Mouse (Mus musculus): ENCODE results near the gene Dusp10. TPM values are rescaled to one million over a fixed set of nuclear protein-coding genes. Genes with fewer than 3 reads are reported as not detected.

The Dusp10 gene
- polyA plus RNA-seq, 1 experiment from 2014 or later = 17.2 TPM

- Histone ChIP-seq H3K4me2 (peak overlapping the region; percentile 88), H3K9me3 (no peaks in the 10 kb centered on the region), H3K9ac (peak overlapping the region; percentile 82), H3K27me3 (no peaks in the 10 kb centered on the region), H3K4me1 (peaks cover 16% of the 10 kb centered on the region), H3K4me3 (peak overlapping the region; percentile 61), H3K27ac (peak overlapping the region; percentile 96), H3K36me3 (0 out of 2 replicates have a peak, but pooled peaks cover 3% of the 10 kb centered on the region)
- ATAC-seq (ENCODE audit: insufficient number of reproducible peaks, low FRiP score, low TSS enrichment, low read depth) = no peak
- 24% methylated on average over 19 of the region's 19 CpGs for WGBS
These were observed 19.7 kb downstream of the Dusp10 start for GRCm38 (mm10) chr1:184032682-184033389.

- H3K4me3 ChIP-seq = peak overlapping the region; percentile 61
- H3K9ac ChIP-seq = peak overlapping the region; percentile 82
- ATAC-seq (ENCODE audit: insufficient number of reproducible peaks, low FRiP score, low TSS enrichment, low read depth) = peak; percentile 79
- 1% methylated on average over 62 of the region's 63 CpGs for WGBS
- H3K36me3 ChIP-seq = 0 out of 2 replicates have a peak, but pooled peaks cover 3% of the 10 kb centered on the region
- H3K4me1 ChIP-seq = peaks cover 16% of the 10 kb centered on the region
- H3K27ac ChIP-seq = peak overlapping the region; percentile 96
- H3K27me3 ChIP-seq = no peaks in the 10 kb centered on the region
- H3K9me3 ChIP-seq = no peaks in the 10 kb centered on the region
- H3K4me2 ChIP-seq = peak overlapping the region; percentile 88
These were observed 20.4 kb downstream of the Dusp10 start for GRCm38 (mm10) chr1:184033390-184034010.

- peak within 1 kb of the TSS; percentile 61 for H3K4me3 ChIP-seq
- peak; percentile 99 for ATAC-seq (ENCODE audit: insufficient number of reproducible peaks, low FRiP score, low TSS enrichment, low read depth)
- H3K9me3 ChIP-seq = no peaks in the 10 kb centered on the region
- peak within 1 kb of the TSS; percentile 88 for H3K4me2 ChIP-seq
- H3K27me3 ChIP-seq = no peaks in the 10 kb centered on the region
- under 1% methylated on average over 38 of the region's 38 CpGs for WGBS
- 0 out of 2 replicates have a peak, but pooled peaks cover 4% of the 10 kb centered on the region for H3K36me3 ChIP-seq
- H3K9ac ChIP-seq = peak within 1 kb of the TSS; percentile 82
- peaks cover 16% of the 10 kb centered on the region for H3K4me1 ChIP-seq
- H3K27ac ChIP-seq = peak within 1 kb of the TSS; percentile 96
These were observed 21.0 kb downstream of the Dusp10 start, which contains the start of gene 1700056E22Rik for GRCm38 (mm10) chr1:184034011-184034557. Gene 1700056E22Rik (minus strand): TSS chr1:184034301.

- peak overlapping the region; percentile 61 for H3K4me3 ChIP-seq
- H3K27me3 ChIP-seq = no peaks in the 10 kb centered on the region
- H3K27ac ChIP-seq = peak overlapping the region; percentile 75
- ATAC-seq (ENCODE audit: insufficient number of reproducible peaks, low FRiP score, low TSS enrichment, low read depth) = no peak
- under 1% methylated on average over 12 of the region's 12 CpGs for whole genome bisulfite sequencing
- H3K4me2 ChIP-seq = peak overlapping the region; percentile 77
- peak overlapping the region; percentile 39 for H3K9ac ChIP-seq
- H3K9me3 ChIP-seq = no peaks in the 10 kb centered on the region
- H3K4me1 ChIP-seq = peaks cover 21% of the 10 kb centered on the region
- H3K36me3 ChIP-seq = 0 out of 2 replicates have a peak, but pooled peaks cover 8% of the 10 kb centered on the region
These were observed 21.7 kb downstream of the Dusp10 start for GRCm38 (mm10) chr1:184034741-184035181.

GRCm38 (mm10) chr1:184035346-184035903 is 22.3 kb downstream of the Dusp10 start:
- Histone ChIP-seq H3K36me3 (0 out of 2 replicates have a peak, but pooled peaks cover 8% of the 10 kb centered on the region), H3K9ac (0 out of 2 replicates have a peak overlapping the region, but pooled peaks have one; percentile 11), H3K9me3 (no peaks in the 10 kb centered on the region), H3K4me3 (peak overlapping the region; percentile 61), H3K27ac (no peak overlapping the region), H3K27me3 (no peaks in the 10 kb centered on the region), H3K4me1 (peaks cover 25% of the 10 kb centered on the region), H3K4me2 (peak overlapping the region; percentile 77)
- 6% methylated on average over 12 of the region's 12 CpGs for WGBS
- no peak for ATAC-seq (ENCODE audit: insufficient number of reproducible peaks, low FRiP score, low TSS enrichment, low read depth)

- H3K4me1 ChIP-seq = peaks cover 39% of the 10 kb centered on the region
- H3K9ac ChIP-seq = no peak overlapping the region
- H3K4me3 ChIP-seq = no peak overlapping the region
- no peaks in the 10 kb centered on the region for H3K9me3 ChIP-seq
- no peak for ATAC-seq (ENCODE audit: insufficient number of reproducible peaks, low FRiP score, low TSS enrichment, low read depth)
- no peak overlapping the region for H3K4me2 ChIP-seq
- H3K27me3 ChIP-seq = no peaks in the 10 kb centered on the region
- 0 out of 2 replicates have a peak, but pooled peaks cover 8% of the 10 kb centered on the region for H3K36me3 ChIP-seq
- no peak overlapping the region for H3K27ac ChIP-seq
- 76% methylated on average over 4 of the region's 4 CpGs for WGBS
These were observed 24.7 kb downstream of the Dusp10 start for GRCm38 (mm10) chr1:184037802-184038201.

GRCm38 (mm10) chr1:184039301-184039700 is 26.2 kb downstream of the Dusp10 start:
- Histone ChIP-seq H3K9ac (no peak overlapping the region), H3K27ac (no peak overlapping the region), H3K9me3 (no peaks in the 10 kb centered on the region), H3K4me1 (peaks cover 35% of the 10 kb centered on the region), H3K4me3 (no peak overlapping the region), H3K4me2 (no peak overlapping the region), H3K36me3 (0 out of 2 replicates have a peak, but pooled peaks cover 8% of the 10 kb centered on the region), H3K27me3 (no peaks in the 10 kb centered on the region)
- ATAC-seq (ENCODE audit: insufficient number of reproducible peaks, low FRiP score, low TSS enrichment, low read depth) = no peak
- 92% methylated on average over 10 of the region's 10 CpGs for WGBS

- H3K4me3 ChIP-seq = no peak overlapping the region; the same call in 1 of the 2 replicates
- no peaks in the 10 kb centered on the region for H3K27me3 ChIP-seq
- no peak for ATAC-seq (ENCODE audit: insufficient number of reproducible peaks, low FRiP score, low TSS enrichment, low read depth)
- peaks cover 35% of the 10 kb centered on the region for H3K4me1 ChIP-seq
- H3K36me3 ChIP-seq = 0 out of 2 replicates have a peak, but pooled peaks cover 8% of the 10 kb centered on the region
- H3K27ac ChIP-seq = no peak overlapping the region
- H3K9ac ChIP-seq = no peak overlapping the region
- H3K4me2 ChIP-seq = no peak overlapping the region
- H3K9me3 ChIP-seq = no peaks in the 10 kb centered on the region
- WGBS = 72% methylated on average over 11 of the region's 11 CpGs
These were observed 27.1 kb downstream of the Dusp10 start for GRCm38 (mm10) chr1:184040181-184040580.

GRCm38 (mm10) chr1:184040906-184041305 is 27.8 kb downstream of the Dusp10 start:
- H3K4me2 ChIP-seq = no peak overlapping the region
- H3K4me3 ChIP-seq = no peak overlapping the region
- WGBS = 53% methylated on average over 1 of the region's 1 CpGs
- no peak overlapping the region for H3K9ac ChIP-seq
- 0 out of 2 replicates have a peak, but pooled peaks cover 8% of the 10 kb centered on the region for H3K36me3 ChIP-seq
- H3K9me3 ChIP-seq = no peaks in the 10 kb centered on the region
- no peak overlapping the region for H3K27ac ChIP-seq
- peaks cover 37% of the 10 kb centered on the region for H3K4me1 ChIP-seq
- no peak for ATAC-seq (ENCODE audit: insufficient number of reproducible peaks, low FRiP score, low TSS enrichment, low read depth)
- no peaks in the 10 kb centered on the region for H3K27me3 ChIP-seq

- Histone ChIP-seq H3K4me3 (no peak overlapping the region), H3K9me3 (no peaks in the 10 kb centered on the region), H3K27me3 (no peaks in the 10 kb centered on the region), H3K4me2 (peak overlapping the region; percentile 22; the same call in 1 of the 2 replicates), H3K27ac (peak overlapping the region; percentile 44), H3K9ac (no peak overlapping the region), H3K36me3 (0 out of 2 replicates have a peak, but pooled peaks cover 5% of the 10 kb centered on the region), H3K4me1 (peaks cover 36% of the 10 kb centered on the region)
- WGBS = 51% methylated on average over 9 of the region's 9 CpGs
- no peak for ATAC-seq (ENCODE audit: insufficient number of reproducible peaks, low FRiP score, low TSS enrichment, low read depth)
These were observed 28.9 kb downstream of the Dusp10 start for GRCm38 (mm10) chr1:184041778-184042573.

- H3K27me3 ChIP-seq = no peaks in the 10 kb centered on the region
- no peak overlapping the region for H3K4me3 ChIP-seq
- no peak overlapping the region for H3K4me2 ChIP-seq
- 75% methylated on average over 9 of the region's 9 CpGs for WGBS
- no peaks in the 10 kb centered on the region for H3K9me3 ChIP-seq
- no peak overlapping the region for H3K9ac ChIP-seq
- peaks cover 36% of the 10 kb centered on the region for H3K4me1 ChIP-seq
- H3K36me3 ChIP-seq = 0 out of 2 replicates have a peak, but pooled peaks cover 5% of the 10 kb centered on the region
- no peak for ATAC-seq (ENCODE audit: insufficient number of reproducible peaks, low FRiP score, low TSS enrichment, low read depth)
- no peak overlapping the region for H3K27ac ChIP-seq
These were observed 29.6 kb downstream of the Dusp10 start for GRCm38 (mm10) chr1:184042745-184043144.
